Mouse (Mus musculus): ENCODE measurements at regions not wholly inside any gene's neighbourhood (a gene's known extent, or its start where the extent isn't known, plus 50 kb on each side); places are given as distances from the start of the nearest gene placed in this dataset.

- TF ChIP-seq CTCF (IDR thresholded peaks at IDR 0.05) (no peak), EP300 (IDR thresholded peaks at IDR 0.05) (no peak)
Measured at GRCm38 (mm10) chr4:7979772-7980351, 259.0 kb downstream of the Car8 start.

Measured in lung, postnatal 0 days (tissue).